Mouse (Mus musculus): ENCODE results near the gene Rrbp1.
A peak's percentile ranks its signal among the peaks of the same experiment; 100 is the strongest.

Rrbp1 gene

DNA sequence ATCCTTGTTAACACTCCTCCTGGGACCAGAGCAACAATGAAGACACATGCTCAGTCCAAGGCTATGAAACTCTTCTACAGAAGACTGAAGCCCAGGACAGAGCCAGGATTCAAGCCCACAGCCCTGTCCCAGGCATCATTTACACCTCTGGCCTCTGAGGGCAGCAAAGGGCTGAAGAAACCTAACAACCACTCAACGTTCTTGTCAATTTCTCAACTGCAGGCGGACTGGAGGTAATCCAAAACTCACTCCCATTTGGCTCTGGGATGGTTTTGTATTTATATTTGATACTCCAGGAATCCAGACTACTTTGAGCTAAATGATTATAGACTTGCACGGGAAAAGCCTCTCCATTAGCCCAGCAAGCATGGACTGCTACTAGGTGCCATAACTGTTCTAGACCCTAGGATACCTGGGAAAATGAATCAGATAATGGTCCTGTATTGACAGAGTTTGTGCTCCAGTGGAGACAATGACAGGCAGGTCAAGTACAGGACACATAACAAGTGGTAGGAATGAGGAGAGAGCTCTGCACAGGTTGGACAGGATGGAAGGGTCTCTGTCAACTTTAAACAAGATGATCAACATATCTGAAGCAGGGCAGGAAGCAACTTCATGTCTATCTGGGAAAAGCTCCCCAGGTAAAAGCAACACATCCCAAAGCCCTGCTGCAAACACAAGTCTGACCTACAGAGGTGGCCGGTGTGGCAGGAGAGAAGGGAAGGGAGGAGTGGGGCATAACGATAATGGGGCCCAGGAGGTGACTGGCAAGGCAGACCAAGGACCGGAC lies 5.7 kb downstream of the Rrbp1 start:
- peak; percentile 81 for DNase-seq

DNA sequence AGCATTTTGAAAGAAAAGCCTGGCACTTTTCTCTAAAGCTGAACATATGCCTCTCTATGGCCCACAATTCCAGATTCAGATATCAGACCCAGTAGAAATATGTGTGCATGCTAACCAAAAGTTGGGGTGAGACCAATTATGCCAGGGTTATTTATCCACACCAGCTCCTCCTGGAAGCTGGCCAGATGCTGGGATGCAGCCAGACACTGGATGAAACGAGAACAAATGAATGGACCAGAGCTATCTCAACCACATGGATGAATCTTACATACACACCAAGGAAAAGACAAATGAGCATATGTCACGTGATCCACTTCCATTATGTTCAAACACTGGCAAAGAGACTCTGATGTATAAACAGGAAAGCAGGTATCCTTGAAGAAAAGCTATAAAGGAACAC lies 7.5 kb downstream of the Rrbp1 start:
- peak; percentile 53 for DNase-seq

DNA sequence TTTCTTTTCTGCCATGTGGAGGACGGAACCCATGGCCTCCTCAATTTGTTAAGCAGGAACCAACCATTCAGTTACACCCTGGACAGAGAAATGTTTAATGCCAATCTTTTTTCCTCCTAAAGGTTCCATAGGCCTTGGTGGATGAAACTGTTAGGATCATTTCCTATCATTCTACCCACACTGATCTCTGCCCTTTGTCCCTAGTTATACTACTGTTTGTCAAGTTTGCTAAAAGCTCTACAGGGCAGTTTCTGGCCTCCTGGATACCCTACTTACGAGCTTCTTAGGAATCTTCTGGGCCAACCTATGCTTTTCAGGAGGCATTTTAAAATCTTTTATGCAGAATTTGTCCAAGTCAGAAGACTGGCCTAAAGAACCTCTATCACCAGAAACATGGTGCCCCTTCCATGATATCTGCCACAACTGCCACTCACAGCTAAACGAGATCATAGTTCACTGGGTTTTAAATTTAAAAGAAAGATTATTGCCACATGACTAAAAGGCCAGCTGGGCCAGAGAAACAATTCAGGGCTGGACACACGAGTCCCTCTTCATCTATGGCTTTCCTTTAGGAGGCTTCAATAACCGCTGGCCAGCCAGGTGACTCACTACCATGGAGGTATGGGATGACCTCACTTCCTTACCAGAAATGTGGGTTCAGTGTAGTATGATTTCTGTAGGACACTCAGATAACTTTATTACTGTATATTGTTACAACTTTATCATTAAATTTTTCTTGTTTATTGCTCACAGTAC lies 8.7 kb downstream of the Rrbp1 start:
- no peak for DNase-seq

DNA sequence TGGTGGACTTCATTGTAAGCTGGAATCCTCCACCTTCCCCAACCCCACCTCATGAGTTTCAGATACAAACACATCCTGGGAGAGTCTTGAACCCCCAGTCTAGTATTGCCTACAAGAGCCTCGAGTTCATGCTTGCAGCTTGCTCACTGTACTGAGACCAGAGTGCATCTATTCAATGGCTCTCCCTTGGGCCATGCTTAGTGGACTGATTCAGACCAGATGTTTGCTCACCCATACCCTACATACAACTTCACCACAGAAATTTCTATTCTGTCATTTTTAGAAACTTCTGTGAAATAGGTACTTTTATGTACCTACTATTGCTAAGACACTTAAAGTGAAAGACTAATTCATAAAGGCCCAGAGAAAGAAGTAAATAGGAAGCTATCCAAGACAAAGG lies 18.1 kb downstream of the Rrbp1 start:
- no peak for DNase-seq

DNA sequence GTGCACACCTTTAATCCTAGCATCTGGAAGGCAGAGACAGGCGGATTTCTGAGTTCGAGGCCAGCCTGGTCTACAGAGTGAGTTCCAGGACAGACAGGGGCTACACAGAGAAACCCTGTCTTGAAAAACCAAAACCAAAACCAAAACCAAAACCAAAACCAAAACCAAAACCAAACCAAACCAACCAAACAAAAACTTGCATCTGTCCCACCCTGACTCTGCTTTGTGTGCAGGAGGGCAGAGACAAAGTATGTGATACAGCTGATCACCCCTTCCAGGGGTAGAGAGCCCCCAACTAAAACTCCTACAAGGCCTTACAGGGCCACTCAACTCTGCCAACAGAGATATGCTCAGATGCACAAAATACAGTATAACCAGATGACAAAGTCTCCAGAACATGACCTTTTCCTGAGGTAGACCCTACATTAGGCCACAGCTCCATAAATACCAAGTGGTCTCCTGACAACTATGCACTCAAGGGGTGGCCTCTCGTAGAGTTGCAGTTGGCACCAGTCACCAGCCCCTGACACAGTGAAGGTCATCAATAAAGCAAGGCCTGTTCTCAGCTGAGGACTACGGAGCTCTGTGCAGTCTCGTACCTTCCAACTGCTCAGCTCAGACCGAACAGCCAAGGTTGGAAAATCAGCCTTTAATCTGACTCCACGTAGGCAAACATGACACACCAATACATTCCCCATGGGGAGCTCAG lies 18.9 kb downstream of the Rrbp1 start:
- DNase-seq = no peak

DNA sequence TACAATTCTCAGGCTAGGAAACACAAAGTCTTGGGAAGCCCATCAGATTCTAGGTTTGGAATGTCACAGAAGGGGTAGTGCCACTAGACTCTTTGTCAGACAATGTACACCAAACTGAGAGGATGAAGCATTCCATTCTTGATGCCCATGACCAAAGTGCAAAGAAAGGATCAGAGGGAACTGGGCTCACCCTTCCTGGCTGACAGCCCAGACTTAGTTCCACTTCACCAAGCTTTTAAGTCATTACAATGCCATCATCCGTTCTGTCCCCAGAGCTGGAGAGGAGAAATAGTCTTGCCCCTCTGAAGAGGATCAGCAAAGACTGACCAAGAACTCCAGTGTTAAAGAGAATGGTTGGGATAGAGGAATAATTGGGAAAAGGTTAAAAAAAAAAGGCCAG lies 20.1 kb downstream of the Rrbp1 start:
- DNase-seq = peak; percentile 60

DNA sequence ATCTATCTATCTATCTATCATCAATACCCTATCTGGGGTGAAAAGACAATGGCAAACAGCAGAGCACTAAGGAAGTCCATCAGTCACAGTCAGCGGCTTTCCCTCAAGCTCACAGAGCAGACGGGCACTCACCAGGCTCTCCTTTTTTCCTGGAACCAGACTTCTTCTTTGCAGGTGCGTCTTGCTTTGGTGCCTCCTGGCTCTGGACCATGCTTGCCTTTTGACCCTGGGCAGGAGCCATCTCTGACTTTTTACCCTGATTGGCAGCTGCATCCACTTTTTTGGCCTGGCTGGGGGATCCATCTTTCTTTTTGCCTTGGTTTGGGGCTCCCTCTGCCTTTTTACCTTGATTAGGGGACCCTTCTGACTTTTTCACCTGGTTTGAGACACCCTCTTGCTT lies 23.0 kb downstream of the Rrbp1 start:
- no peak for DNase-seq

DNA sequence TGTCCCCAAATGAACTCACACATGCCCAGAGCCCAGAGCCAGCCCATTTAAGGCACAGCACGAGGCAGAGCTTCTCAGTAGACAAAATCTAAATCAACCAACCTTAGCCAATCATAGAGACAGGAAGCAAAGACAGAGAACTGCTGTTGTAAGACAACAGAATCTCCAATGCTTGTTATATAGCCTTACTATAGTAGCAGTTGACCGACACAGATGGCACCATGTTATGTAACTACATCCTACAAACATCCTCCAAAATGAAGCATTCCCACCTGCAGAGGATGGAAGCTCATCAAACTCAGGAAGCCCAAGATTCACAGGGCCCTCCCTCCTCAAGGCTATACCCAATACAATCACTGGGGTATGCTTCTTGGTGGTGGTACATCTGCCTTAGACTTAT lies 23.6 kb downstream of the Rrbp1 start:
- DNase-seq = no peak

DNA sequence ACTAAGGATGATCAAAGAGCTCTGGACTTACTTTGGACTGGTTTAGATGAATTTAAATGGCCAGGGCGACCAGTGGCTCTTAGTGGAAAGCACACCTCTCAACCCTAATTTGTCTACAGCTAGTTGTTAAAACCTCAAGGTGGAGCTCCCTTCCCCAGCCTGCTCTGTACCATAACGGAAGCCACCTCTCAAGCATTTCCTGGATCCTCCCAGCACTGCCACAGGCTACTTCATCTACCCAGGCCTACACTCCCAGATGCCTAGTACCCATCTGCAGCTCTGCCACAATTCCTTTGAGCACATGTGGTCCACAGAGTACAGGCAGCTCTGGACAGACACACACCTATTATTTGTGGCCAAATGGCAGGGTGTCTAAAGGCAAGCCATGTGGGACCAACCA lies 27.6 kb downstream of the Rrbp1 start:
- no peak for DNase-seq

DNA sequence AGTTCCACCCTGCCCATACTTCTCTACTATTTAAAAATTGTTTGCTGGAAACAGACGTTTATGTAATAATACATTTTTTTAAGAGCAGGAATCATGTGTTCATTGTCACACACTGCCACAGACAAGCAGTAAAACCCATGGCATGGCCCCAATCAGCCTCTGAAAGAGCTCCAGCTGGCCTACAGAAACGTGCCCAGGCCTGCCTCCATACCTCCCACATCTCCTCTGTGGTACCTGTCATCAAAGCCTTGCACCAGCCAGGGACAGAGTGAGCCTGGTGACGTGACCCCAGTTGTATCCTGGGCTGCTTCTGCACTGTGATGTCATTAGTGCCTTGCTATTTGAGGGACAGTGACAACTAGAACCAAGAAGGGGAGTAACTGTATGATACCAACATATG lies 28.2 kb downstream of the Rrbp1 start:
- no peak for DNase-seq

DNA sequence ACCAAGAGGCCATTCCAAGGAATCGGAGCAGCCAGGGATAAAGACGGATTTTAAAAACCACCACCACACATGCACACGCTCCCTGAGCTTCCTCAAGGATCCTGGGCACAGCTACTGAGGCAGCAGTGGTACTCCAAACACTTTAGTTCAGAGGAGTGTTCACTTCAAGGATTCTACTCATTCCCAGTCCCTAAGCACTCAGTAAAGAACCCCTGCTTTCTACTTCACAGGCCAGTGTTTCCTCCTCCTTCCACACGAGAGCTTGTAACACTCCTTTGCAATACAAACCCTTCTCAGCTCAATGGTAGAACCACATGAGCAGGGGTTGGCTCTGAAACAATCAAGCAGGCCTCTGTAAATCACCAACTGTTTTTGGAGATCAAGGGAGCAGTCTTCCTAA lies 28.9 kb downstream of the Rrbp1 start:
- no peak for DNase-seq

DNA sequence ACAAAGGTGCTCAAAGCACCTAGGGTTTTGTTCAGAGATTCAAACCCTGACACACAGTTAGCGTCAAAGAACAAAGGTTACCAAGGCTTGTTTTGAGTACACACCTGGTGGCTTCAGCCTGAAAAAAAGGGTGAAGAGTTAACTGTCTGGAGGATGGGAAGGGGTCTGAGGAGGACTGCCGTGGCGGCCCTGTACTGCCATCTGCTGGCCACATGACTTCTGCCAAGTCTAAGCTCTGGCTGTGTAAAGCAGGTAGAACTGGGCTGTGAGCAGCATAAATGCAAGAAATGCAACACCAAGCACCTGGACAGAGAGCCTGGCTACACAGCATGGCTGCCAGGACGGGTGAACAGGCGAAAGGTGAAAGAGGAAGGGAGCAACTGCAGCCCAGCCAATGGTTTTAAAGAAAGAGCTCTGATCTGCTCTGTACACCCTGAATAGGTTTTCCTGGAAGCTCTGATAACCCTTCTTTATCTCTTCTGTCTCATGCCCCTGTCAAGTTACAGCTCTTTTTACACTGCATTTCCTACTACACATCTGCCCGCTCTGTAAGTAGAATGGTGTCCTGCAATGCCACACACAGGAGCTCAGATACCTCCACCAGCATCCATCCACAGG lies 30.2 kb downstream of the Rrbp1 start:
- peak; percentile 69 for DNase-seq

DNA sequence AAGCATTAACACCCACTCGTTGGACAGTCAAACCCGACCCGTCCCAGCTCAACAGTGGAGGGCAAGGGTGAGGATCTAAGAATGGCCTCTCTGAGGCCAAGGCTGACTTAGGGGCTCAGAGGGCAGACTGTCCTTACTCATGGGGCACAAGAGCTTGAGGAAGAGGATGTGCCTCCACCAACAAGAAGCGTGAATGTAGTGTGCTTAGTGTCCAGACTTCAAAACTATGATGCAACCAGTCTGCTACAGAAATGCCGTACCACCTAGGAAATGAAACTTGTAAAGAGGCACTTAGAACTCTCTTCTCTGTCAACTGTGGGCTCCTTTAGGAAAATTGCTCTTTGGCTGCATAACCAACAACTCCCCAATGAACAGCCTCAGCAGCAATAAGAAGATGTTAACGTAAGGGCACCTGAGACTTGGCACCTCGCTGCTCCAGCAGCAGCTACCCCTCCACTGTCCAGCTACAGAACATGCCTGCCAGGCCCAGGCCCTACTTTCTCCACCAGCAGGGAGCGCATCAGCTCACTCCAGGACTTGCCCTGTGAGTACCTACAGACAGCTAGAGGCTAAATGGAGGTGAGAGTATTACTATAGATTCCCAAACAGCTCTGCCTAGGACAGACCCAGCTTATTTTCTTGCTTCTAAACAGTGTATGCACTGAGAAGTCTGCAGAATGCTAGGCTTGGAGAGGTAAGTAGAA lies 32.5 kb downstream of the Rrbp1 start:
- peak; percentile 25 for DNase-seq

DNA sequence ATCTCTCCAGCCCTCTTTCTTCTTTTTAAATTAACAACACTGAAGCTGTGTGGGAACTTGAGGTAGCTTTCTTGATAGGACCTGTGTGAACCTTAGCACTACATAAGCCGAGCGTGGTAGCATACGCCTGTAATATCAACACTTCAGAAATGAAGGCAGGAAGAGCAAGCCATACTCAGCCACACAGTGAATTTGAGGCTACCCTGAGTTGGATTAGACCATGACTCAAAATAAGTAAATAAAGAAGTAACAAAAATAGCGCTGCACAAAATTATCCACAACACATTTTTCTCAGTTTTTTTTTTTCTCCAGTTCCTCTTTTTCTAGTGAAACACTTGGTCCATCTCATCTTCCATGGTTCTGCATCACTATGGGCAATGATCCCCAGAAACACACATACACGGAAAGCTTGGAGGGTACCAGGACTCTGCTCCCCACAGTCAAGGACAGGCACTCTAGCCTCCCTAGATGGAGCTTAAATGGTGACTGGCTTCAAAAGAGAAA lies 35.9 kb downstream of the Rrbp1 start:
- no peak for DNase-seq

DNA sequence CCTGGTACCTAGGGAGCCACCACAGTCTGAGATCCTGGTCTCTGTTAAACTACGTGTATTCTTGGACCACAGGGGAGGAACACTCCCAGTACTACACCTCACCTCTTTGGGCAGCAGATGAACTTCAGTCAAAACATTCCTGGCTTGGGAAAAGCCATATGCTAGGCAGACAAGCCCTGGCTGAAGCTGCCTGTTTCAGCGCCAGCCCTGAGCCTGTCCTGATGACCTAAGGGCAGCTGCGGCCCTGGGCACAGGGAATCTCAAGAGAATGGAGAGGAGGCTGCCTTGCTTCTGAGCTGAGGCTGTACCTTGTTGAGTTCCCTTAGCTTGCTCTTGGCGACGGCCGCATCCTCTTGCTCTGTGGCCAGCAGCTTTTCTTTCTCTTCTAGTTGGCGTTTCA lies 37.9 kb downstream of the Rrbp1 start:
- DNase-seq = no peak

DNA sequence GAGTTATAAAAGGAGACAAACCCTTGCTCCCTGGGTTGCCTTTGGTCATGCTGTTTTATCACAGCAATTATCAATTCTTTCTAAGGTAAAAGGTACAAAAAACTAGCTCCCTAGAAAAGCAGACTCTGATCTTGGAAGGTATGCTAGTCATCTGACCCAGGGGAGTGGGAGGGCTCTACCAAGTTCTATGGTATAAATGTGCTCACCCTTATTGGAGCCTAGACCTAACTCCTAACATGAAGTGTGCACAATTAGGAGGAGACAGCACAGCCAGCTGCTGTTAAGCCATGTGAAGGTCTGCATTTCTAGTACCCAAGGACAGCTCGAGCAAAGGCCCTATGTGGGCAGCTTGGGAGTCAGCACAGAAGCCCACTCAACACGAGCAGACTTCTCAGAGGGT lies 39.2 kb downstream of the Rrbp1 start:
- DNase-seq = no peak

DNA sequence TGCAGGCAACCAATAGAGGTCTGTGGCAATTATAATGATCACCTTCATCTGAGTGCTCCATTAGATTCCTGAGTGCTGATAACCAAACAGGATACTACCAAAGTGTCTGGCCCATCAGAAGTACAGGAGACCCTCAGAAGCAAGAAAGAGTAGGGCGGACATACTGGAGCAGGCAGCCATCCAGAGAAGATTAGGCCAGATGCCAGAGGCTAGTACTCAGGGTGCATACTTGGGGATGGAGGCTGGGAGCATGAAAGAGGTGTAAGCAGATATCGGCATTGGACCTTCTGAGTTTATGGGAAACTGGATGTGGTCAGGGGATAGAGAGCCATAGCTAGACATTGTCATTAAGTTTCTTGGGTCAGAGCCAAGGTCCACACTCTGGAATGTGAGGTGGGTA lies 40.2 kb downstream of the Rrbp1 start:
- DNase-seq = no peak

DNA sequence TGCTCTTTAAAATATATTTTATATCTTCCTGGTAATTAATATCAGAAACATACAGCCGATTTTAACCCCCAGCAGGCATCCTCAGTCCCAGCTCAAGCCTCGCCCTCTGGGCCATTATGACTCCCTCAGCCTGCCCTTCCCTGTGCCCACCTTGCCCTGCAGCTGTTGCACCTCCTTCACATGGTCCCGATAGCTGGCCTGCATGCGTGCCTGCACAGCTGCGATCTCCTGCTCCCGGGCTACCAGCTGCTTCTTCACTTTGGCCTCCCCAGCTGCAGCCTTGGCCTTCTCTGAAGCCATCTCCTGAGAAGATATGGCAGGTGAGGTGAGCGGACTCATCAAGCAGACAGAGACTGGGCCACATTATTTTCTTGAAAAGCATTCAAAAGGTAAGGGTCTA lies 41.8 kb downstream of the Rrbp1 start:
- DNase-seq = no peak

DNA sequence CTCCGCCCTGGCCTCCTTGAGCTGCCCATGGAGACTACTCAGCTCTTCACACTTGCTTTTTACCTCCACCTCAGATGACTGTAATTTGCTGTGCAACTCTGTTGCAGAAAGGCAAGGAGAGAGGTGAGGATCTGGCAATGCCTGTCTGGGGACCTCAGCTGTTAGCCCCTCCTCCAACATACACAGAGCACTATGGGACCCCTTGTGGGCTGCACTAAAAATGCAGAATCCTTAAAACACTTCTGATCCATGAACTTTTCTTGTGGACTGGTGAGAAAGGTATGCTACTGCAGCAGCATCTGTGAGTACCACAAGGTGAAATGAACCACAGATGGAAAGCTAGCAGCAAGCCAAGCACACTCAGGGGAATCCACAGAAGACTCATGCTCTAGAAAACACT lies 47.7 kb downstream of the Rrbp1 start:
- no peak for DNase-seq

DNA sequence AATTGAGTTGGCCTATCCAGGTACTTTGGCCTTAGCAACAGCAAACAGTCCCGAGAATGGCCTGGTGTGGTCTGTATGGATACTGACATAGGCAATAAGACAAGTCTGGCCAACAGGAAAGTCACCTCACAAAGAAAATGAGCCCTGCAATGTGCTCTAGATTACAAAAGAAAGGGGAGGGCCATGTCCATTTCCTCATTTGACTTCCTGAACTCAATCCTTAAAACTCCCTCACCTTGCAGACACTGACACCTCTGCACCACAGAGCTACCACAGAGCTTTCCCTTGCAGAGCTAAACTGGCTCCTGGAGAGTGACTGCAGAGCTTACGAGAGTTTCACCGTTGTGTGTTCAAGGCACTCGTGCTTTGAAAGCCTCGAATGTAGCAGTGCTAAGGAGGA lies 48.9 kb downstream of the Rrbp1 start:
- no peak for DNase-seq

DNA sequence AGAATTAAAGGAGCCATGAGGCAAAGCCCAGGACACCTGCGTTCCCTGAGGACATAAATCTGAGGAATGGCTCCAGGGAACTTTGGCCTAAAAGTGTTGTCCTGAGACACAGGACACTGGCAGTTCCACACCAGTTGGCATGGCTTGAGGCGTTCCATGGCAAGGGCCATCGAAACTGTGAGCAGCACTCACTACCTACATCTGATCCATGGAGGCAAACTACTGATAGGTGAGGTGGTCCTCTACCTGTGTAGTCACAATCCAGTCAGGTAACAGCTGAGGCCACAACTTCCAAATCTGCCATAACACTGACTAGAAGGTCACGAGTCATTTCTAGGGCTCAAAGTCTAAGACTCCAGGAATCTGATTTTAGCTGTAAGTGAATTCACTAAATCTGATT lies 55.3 kb downstream of the Rrbp1 start:
- DNase-seq = no peak

DNA sequence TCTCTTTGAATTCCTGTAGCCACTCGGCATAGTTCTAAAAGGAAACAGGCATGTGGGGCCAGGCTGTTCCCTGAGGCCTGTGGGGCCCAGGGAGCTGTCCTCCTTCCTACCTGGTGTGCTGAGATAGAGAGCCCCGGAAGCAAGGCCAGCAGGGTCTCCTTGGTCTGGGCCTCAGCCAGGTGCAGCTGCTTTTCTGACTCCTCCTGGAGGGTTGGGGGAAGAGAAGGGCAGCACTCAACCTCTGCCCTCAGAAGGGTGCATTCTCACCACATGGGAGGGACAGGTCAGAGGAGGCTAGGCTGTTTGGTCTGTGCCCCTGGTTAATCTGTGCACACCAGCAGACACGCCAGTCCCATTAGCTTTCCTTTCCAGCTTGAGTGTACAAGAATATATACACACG lies 56.1 kb downstream of the Rrbp1 start:
- DNase-seq = no peak

DNA sequence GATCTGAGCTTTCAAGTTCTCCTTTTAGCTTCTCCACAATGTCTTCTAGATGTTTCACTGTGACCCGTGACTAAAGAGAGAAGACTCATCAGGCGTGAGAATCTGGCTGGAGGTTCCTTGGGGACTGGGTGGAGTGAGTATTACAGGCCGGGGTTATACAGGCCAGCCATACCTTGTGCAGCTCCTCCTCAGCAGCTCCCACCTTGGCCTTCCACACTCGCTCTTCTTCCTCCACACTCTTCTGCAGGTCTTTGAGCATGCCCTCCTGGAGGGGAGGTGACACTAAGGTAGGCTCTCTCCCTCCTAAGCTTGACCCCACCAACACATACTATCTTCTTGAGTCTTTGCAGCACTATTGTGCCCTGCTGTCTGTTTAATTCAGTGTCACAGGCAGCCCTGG lies 57.1 kb downstream of the Rrbp1 start:
- no peak for DNase-seq
